Comparison of ENCODE assay signal across 14 mouse cellular contexts in genomic region chr9:108035331-108036156, GRCm38 (mm10). TPM values are rescaled to one million over a fixed set of nuclear protein-coding genes. Genes with fewer than 3 reads are reported as not detected.
A peak's percentile ranks its signal among the peaks of the same experiment; 100 is the strongest.
DNase-seq lines count a peak whose midpoint lies in the region; ATAC-seq lines count a peak whose summit lies in the region.
"Had no signal": no experiment of that assay in that cellular context is flagged by ENCODE, and none has a peak within 500 bp of the region (broad histone marks: within the 10 kb centered on the region; RNA-seq: fewer than 3 reads in every experiment).

No protein-coding gene starts in this region.

- H3K36me3 ChIP-seq in kidney, embryonic 15.5 days: peaks cover 77% of the 10 kb centered on the region

- no peak overlapping the region for H3K9ac ChIP-seq in kidney, embryonic 15.5 days
- H3K9ac ChIP-seq: lung, embryonic 15.5 days; neural tube, embryonic 12.5 days had no signal

- no peak overlapping the region for H3K27ac ChIP-seq in kidney, embryonic 15.5 days
- H3K27ac ChIP-seq: forebrain, embryonic 10.5 days; lung, embryonic 15.5 days; neural tube, embryonic 12.5 days had no signal

- H3K27me3 ChIP-seq in kidney, embryonic 15.5 days: no peaks in the 10 kb centered on the region
- H3K27me3 ChIP-seq: lung, embryonic 15.5 days; neural tube, embryonic 12.5 days had no signal

- H3K4me2 ChIP-seq in kidney, embryonic 15.5 days: no peak overlapping the region
- H3K4me2 ChIP-seq: lung, embryonic 15.5 days; neural tube, embryonic 12.5 days had no signal

- WGBS in kidney, embryonic 15.5 days: 93% methylated on average over 2 of the region's 2 CpGs

- ATAC-seq in kidney, embryonic 15.5 days (replicated peaks; ENCODE audit: low FRiP score): no peak
- ATAC-seq in common myeloid progenitor, adult 5-6 weeks (replicated peaks; ENCODE audit: low read depth, poor library complexity, severe bottlenecking): peak; percentile 42; the same call in 1 of the 2 replicates

- H3K4me3 ChIP-seq in kidney, embryonic 15.5 days (replicated peaks): no peak overlapping the region
- H3K4me3 ChIP-seq: forebrain, embryonic 10.5 days; lung, embryonic 15.5 days; neural tube, embryonic 12.5 days had no signal

- no peaks in the 10 kb centered on the region for H3K4me1 ChIP-seq in kidney, embryonic 15.5 days
- H3K4me1 ChIP-seq: forebrain, embryonic 10.5 days; lung, embryonic 15.5 days; neural tube, embryonic 12.5 days had no signal

- H3K9me3 ChIP-seq in kidney, embryonic 15.5 days (replicated peaks): no peaks in the 10 kb centered on the region
- H3K9me3 ChIP-seq: forebrain, embryonic 10.5 days; lung, embryonic 15.5 days; neural tube, embryonic 12.5 days had no signal

- DNase-seq in kidney, postnatal 10 days: peak; percentile 13
- DNase-seq in CD4-positive, CD25-positive, alpha-beta regulatory T cell, adult 2 months (ENCODE audit: low read depth, low spot score): peak; percentile 84
- peak; percentile 51 to 59 for DNase-seq in natural killer cell, adult 2 months (ENCODE audit: low spot score in 2 of 2)
- no peak for DNase-seq in cerebellum, adult 9-10 months
- DNase-seq in ovary, postnatal 14 days (ENCODE audit: low spot score): no peak
- no peak for DNase-seq in heart, adult 18-20 months
- DNase-seq: kidney, adult 2 months; thymus, postnatal 36 days had no signal

RNA-seq across cellular contexts. Expression of gene Gmppb, which starts 13.5 kb away (rescaled TPM):
- 25.9 and 30.3 TPM in 2 replicates for polyA plus RNA-seq in kidney, embryonic 15.5 days (2015; fragmentation: Nextera tagmentation; extraction: Ambion mirVana)
- 10.7 and 13.0 TPM in 2 replicates for total RNA-seq in common myeloid progenitor, adult 5-6 weeks (2017)
- 10 to 100 TPM; 10.5 to 10.6 TPM for total RNA-seq in heart, adult 18-20 months (2021)

RNA-seq across cellular contexts. Expression of gene Amigo3, which starts 17.4 kb away (rescaled TPM):
- 2.2 and 2.7 TPM in 2 replicates for polyA plus RNA-seq in kidney, embryonic 15.5 days (2015; fragmentation: Nextera tagmentation; extraction: Ambion mirVana)
- 0.49 and 3.3 TPM in 2 replicates for total RNA-seq in common myeloid progenitor, adult 5-6 weeks (2017)
- total RNA-seq in heart, adult 18-20 months (2021): 1 to 10 TPM; 1.4 to 1.8 TPM

RNA-seq across cellular contexts. Expression of gene Ip6k1, which starts 33.2 kb away (rescaled TPM):
- 50.8 and 54.8 TPM in 2 replicates for polyA plus RNA-seq in kidney, embryonic 15.5 days (2015; fragmentation: Nextera tagmentation; extraction: Ambion mirVana)
- total RNA-seq in common myeloid progenitor, adult 5-6 weeks (2017): 29.5 and 169 TPM in 2 replicates
- 10 to 100 TPM; 30.4 to 32.0 TPM for total RNA-seq in heart, adult 18-20 months (2021)

RNA-seq across cellular contexts. Expression of gene Gm20662, which starts 39.4 kb away (rescaled TPM):
- 0.74 and 1.4 TPM in 2 replicates for polyA plus RNA-seq in kidney, embryonic 15.5 days (2015; fragmentation: Nextera tagmentation; extraction: Ambion mirVana)
- not detected in 2 replicates for total RNA-seq in common myeloid progenitor, adult 5-6 weeks (2017)
- 1 to 10 TPM; 1.1 to 1.4 TPM for total RNA-seq in heart, adult 18-20 months (2021)
- polyA plus RNA-seq: forebrain, embryonic 10.5 days had no signal

RNA-seq across cellular contexts. Expression of gene Cdhr4, which starts 43.2 kb away (rescaled TPM):
- 6.9 and 12.6 TPM in 2 replicates for polyA plus RNA-seq in kidney, embryonic 15.5 days (2015; fragmentation: Nextera tagmentation; extraction: Ambion mirVana)
- total RNA-seq in common myeloid progenitor, adult 5-6 weeks (2017): 0.18 TPM in 1 of 2 replicates, not detected in the other
- 1 to 10 TPM in 1 of 2 experiments, not detected in 1; 2.7 TPM for total RNA-seq in heart, adult 18-20 months (2021)
- total RNA-seq: gastrocnemius, adult 8-10 months had no signal

Comparison
In these comparisons a context has a peak if more than half of its experiments do, and no peak if none do; other contexts are left out.
1. DNase-seq: peak in kidney, postnatal 10 days (single experiment), CD4-positive, CD25-positive, alpha-beta regulatory T cell, adult 2 months (single experiment) and natural killer cell, adult 2 months (2 of 2); none in cerebellum, adult 9-10 months (single experiment), ovary, postnatal 14 days (single experiment) and heart, adult 18-20 months (0 of 2).